Mouse (Mus musculus) retina, postnatal 1 day (tissue): ENCODE data around the gene Vmn1r100.
"Not testable (repeated sequence)": the region's sequence is repeated elsewhere in the genome, so short reads cannot be mapped to it uniquely, and the experiment has no call there.

Experiments used
- DNase-seq: peaks from one replicate; pipeline ENCODE4 v3.0.0-alpha.2; 2012

Vmn1r100 gene

GRCm38 (mm10) chr7:20417642-20418041 is at the start of gene Vmn1r100:
Vmn1r100 (plus strand) TSS chr7:20417942.
- DNase-seq = not testable (repeated sequence)

- not testable (repeated sequence) for DNase-seq
These were observed 42.4 kb upstream of the Vmn1r100 start, which contains the start of gene Gm5728 for GRCm38 (mm10) chr7:20375310-20375709. Gm5728 (minus strand) TSS chr7:20375410.

GRCm38 (mm10) chr7:20442493-20442892 is 24.8 kb downstream of the Vmn1r100 start, which contains the start of gene Vmn1r101:
Vmn1r101 (minus strand) TSS chr7:20442593.
- not testable (repeated sequence) for DNase-seq
